11 mouse cellular contexts compared by ENCODE assay signal in the genomic region with DNA sequence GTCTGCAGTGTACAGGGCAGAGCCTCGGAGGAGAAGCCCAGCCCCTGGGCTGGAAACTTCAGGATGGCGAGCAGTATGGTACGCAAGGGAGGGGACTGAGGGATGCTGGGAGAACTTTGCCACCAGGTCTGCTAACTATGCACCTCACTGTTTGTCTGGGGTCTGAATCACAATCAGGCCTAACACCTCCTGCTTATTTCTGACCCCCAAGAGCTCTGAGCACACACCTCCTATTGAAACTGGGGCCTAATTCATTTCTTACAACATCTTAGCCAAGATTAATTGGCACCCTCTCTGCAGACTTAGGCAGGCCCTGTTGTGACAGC.
A peak's percentile ranks its signal among the peaks of the same experiment; 100 is the strongest.
DNase-seq lines count a peak whose midpoint lies in the region; ATAC-seq and TF ChIP-seq lines count a peak whose summit lies in the region.
"Had no signal": no experiment of that assay in that cellular context is flagged by ENCODE, and none has a peak within 500 bp of the region (broad histone marks: within the 10 kb centered on the region; RNA-seq: fewer than 3 reads in every experiment).

No protein-coding gene starts in this region.

- TF ChIP-seq RAD21 in MEL (IDR thresholded peaks at IDR 0.05; ENCODE audit: low read depth, low read length): no peak

- H3K4me3 ChIP-seq in hindbrain, embryonic 12.5 days: no peak overlapping the region
- H3K4me3 ChIP-seq in hindbrain, embryonic 14.5 days (replicated peaks; ENCODE audit: low read length): no peak overlapping the region
- H3K4me3 ChIP-seq in MEL (ENCODE audit: control insufficient read depth in 1 of 2, insufficient read depth in 1 of 2, low read depth in 2 of 2, low read length in 2 of 2): peak overlapping the region; percentile 19 to 27; a peak in 3 of 4 replicates
- 0 out of 2 replicates have a peak overlapping the region, but pooled peaks have one; percentile 4 for H3K4me3 ChIP-seq in liver, embryonic 15.5 days (replicated peaks)
- H3K4me3 ChIP-seq: lung, embryonic 15.5 days had no signal

- H3K79me2 ChIP-seq in MEL (ENCODE audit: control insufficient read depth, insufficient read depth, low read length, poor library complexity): no peaks in the 10 kb centered on the region

- ATAC-seq in hindbrain, embryonic 12.5 days (ENCODE audit: low FRiP score): no peak
- no peak for ATAC-seq in hindbrain, embryonic 14.5 days (ENCODE audit: low FRiP score)
- ATAC-seq in erythroid progenitor cell, adult 5-6 weeks (replicated peaks; ENCODE audit: low FRiP score, poor library complexity, severe bottlenecking): peak; percentile 13
- peak; percentile 16 for ATAC-seq in liver, embryonic 15.5 days (ENCODE audit: insufficient read depth)

- no peak overlapping the region for H3K9ac ChIP-seq in hindbrain, embryonic 12.5 days
- H3K9ac ChIP-seq in hindbrain, embryonic 14.5 days: no peak overlapping the region
- peak overlapping the region; percentile 52 for H3K9ac ChIP-seq in MEL (ENCODE audit: control insufficient read depth, low read depth, low read length, poor library complexity, severe bottlenecking)
- peak overlapping the region; percentile 76 for H3K9ac ChIP-seq in liver, embryonic 15.5 days
- H3K9ac ChIP-seq: lung, embryonic 15.5 days had no signal

- TF ChIP-seq CTCF in MEL (IDR thresholded peaks at IDR 0.05 in 2 of 3, conservative IDR thresholded peaks at IDR 0.05 in 1 of 3; ENCODE audit: control insufficient read depth in 1 of 3, insufficient read depth in 1 of 3, low read depth in 2 of 3, low read length in 3 of 3, poor library complexity in 1 of 3, severe bottlenecking in 1 of 3): no peak

- peak overlapping the region; percentile 48; the same call in 1 of the 2 replicates for H3K27ac ChIP-seq in hindbrain, embryonic 12.5 days
- no peak overlapping the region for H3K27ac ChIP-seq in hindbrain, embryonic 14.5 days
- H3K27ac ChIP-seq in MEL (ENCODE audit: control insufficient read depth, low read depth, low read length): peak overlapping the region; percentile 92
- peak overlapping the region; percentile 100 for H3K27ac ChIP-seq in liver, embryonic 15.5 days (replicated peaks)
- H3K27ac ChIP-seq: lung, embryonic 15.5 days had no signal

- DNase-seq in hindbrain, embryonic 14.5 days (ENCODE audit: low spot score): no peak
- DNase-seq in MEL (ENCODE audit: low read depth, low spot score): peak; percentile 89
- no peak for DNase-seq in thymus, adult 18-20 months
- no peak for DNase-seq in kidney, postnatal 10 days
- DNase-seq in layer of hippocampus, postnatal 10 days (ENCODE audit: low spot score in 2 of 2): no peak
- DNase-seq: heart, postnatal 4 days; midbrain, embryonic 14.5 days had no signal

- 86% methylated on average over 3 of the region's 3 CpGs for WGBS in hindbrain, embryonic 12.5 days
- WGBS in hindbrain, embryonic 14.5 days: 84% methylated on average over 3 of the region's 3 CpGs
- WGBS in liver, embryonic 15.5 days (ENCODE audit: insufficient replicate concordance): 36% methylated on average over 3 of the region's 3 CpGs

- H3K4me1 ChIP-seq in hindbrain, embryonic 12.5 days: peaks cover 51% of the 10 kb centered on the region
- H3K4me1 ChIP-seq in hindbrain, embryonic 14.5 days (replicated peaks; ENCODE audit: control insufficient read depth, insufficient read depth, low read length): peaks cover 32% of the 10 kb centered on the region
- H3K4me1 ChIP-seq in MEL (ENCODE audit: control insufficient read depth in 1 of 2, insufficient read depth in 2 of 2, low read length in 2 of 2): peaks cover 12 to 42% of the 10 kb centered on the region in 2 experiments
- H3K4me1 ChIP-seq in liver, embryonic 15.5 days (replicated peaks): peaks cover 99% of the 10 kb centered on the region

- H3K27me3 ChIP-seq in hindbrain, embryonic 12.5 days: no peaks in the 10 kb centered on the region
- H3K27me3 ChIP-seq in hindbrain, embryonic 14.5 days (ENCODE audit: control insufficient read depth, insufficient read depth, low read length): no peaks in the 10 kb centered on the region
- H3K27me3 ChIP-seq in MEL (ENCODE audit: control insufficient read depth in 1 of 2, insufficient read depth in 2 of 2, low read length in 2 of 2): no peaks in the 10 kb centered on the region
- no peaks in the 10 kb centered on the region for H3K27me3 ChIP-seq in liver, embryonic 15.5 days
- H3K27me3 ChIP-seq: lung, embryonic 15.5 days had no signal

- H3K9me3 ChIP-seq in hindbrain, embryonic 12.5 days (replicated peaks): no peaks in the 10 kb centered on the region
- no peaks in the 10 kb centered on the region for H3K9me3 ChIP-seq in hindbrain, embryonic 14.5 days (ENCODE audit: control insufficient read depth, low read length)
- H3K9me3 ChIP-seq in MEL (replicated peaks; ENCODE audit: insufficient read depth, low read length): no peaks in the 10 kb centered on the region
- H3K9me3 ChIP-seq in liver, embryonic 15.5 days (replicated peaks): no peaks in the 10 kb centered on the region
- H3K9me3 ChIP-seq: lung, embryonic 15.5 days had no signal

- TF ChIP-seq POLR2A in MEL (IDR thresholded peaks at IDR 0.05; ENCODE audit: control insufficient read depth in 1 of 2, insufficient read depth in 1 of 2, low read depth in 1 of 2, low read length in 2 of 2, poor library complexity in 1 of 2): peak in 1 of 2 experiments; percentile 32; a peak in 1 of 4 replicates

- 0 out of 2 replicates have a peak, but pooled peaks cover 3% of the 10 kb centered on the region for H3K36me3 ChIP-seq in hindbrain, embryonic 12.5 days
- H3K36me3 ChIP-seq in hindbrain, embryonic 14.5 days (replicated peaks; ENCODE audit: control insufficient read depth, insufficient read depth): no peaks in the 10 kb centered on the region
- H3K36me3 ChIP-seq in MEL (ENCODE audit: control insufficient read depth in 1 of 2, insufficient read depth in 2 of 2, low read length in 2 of 2): peaks cover 0 to 28% of the 10 kb centered on the region in 2 experiments; a peak in 2 of 4 replicates
- peaks cover 31% of the 10 kb centered on the region for H3K36me3 ChIP-seq in liver, embryonic 15.5 days (replicated peaks)
- H3K36me3 ChIP-seq: lung, embryonic 15.5 days had no signal

- peak in 1 of 2 experiments; percentile 52; a peak in 2 of 4 replicates for TF ChIP-seq EP300 in MEL (IDR thresholded peaks at IDR 0.05; ENCODE audit: low read depth in 1 of 2, low read length in 2 of 2)

- no peak overlapping the region for H3K4me2 ChIP-seq in hindbrain, embryonic 12.5 days (replicated peaks)
- no peak overlapping the region for H3K4me2 ChIP-seq in hindbrain, embryonic 14.5 days (replicated peaks)
- H3K4me2 ChIP-seq in liver, embryonic 15.5 days: peak overlapping the region; percentile 72
- H3K4me2 ChIP-seq: lung, embryonic 15.5 days had no signal

TF ChIP-seq in MEL, 35 proteins besides CTCF, POLR2A, EP300 and RAD21:
- TF ChIP-seq TCF12 (IDR thresholded peaks at IDR 0.05; ENCODE audit: low read depth, low read length): no peak; the same call in 1 of the 2 replicates
- peak; percentile 38; the same call in 1 of the 2 replicates for TF ChIP-seq GATA1 (IDR thresholded peaks at IDR 0.05; ENCODE audit: low read depth, low read length)
- no peak for TF ChIP-seq E2F4 (IDR thresholded peaks at IDR 0.05; ENCODE audit: borderline replicate concordance, low read depth, low read length)
- no peak for TF ChIP-seq MEF2A (IDR thresholded peaks at IDR 0.05; ENCODE audit: extremely low read depth, insufficient replicate concordance, low read depth, low read length, poor library complexity, severe bottlenecking)
- TF ChIP-seq BHLHE40 (IDR thresholded peaks at IDR 0.05; ENCODE audit: borderline replicate concordance, low read depth, low read length): no peak
- TF ChIP-seq USF2 (IDR thresholded peaks at IDR 0.05; ENCODE audit: borderline replicate concordance in 1 of 2, insufficient read depth in 1 of 2, low read depth in 1 of 2, low read length in 2 of 2): no peak
- peak; percentile 13; the same call in 1 of the 2 replicates for TF ChIP-seq HCFC1 (IDR thresholded peaks at IDR 0.05; ENCODE audit: low read depth, low read length)
- TF ChIP-seq UBTF (IDR thresholded peaks at IDR 0.05; ENCODE audit: borderline replicate concordance, insufficient read depth, low read depth, low read length): no peak
- TF ChIP-seq RCOR1 (IDR thresholded peaks at IDR 0.05; ENCODE audit: low read depth, low read length): peak; percentile 67; the same call in 1 of the 2 replicates
- TF ChIP-seq MAFK (IDR thresholded peaks at IDR 0.05; ENCODE audit: borderline replicate concordance, low read depth, low read length): no peak
- no peak for TF ChIP-seq CHD2 (IDR thresholded peaks at IDR 0.05; ENCODE audit: low read length)
- TF ChIP-seq NRF1 (IDR thresholded peaks at IDR 0.05; ENCODE audit: insufficient read depth, low read depth, low read length, poor library complexity, severe bottlenecking): no peak
- TF ChIP-seq USF1 (IDR thresholded peaks at IDR 0.05; ENCODE audit: low read depth, low read length): no peak
- 0 out of 2 replicates have a peak, but pooled peaks have one; percentile 30 for TF ChIP-seq MAZ (IDR thresholded peaks at IDR 0.05; ENCODE audit: low read depth, low read length)
- TF ChIP-seq ZMIZ1 (IDR thresholded peaks at IDR 0.05; ENCODE audit: low read depth, low read length): no peak
- peak; percentile 18; the same call in 1 of the 2 replicates for TF ChIP-seq MXI1 (IDR thresholded peaks at IDR 0.05; ENCODE audit: low read depth, low read length)
- no peak for TF ChIP-seq POLR2AphosphoS2 (IDR thresholded peaks at IDR 0.05; ENCODE audit: low read length)
- 0 out of 2 replicates have a peak, but pooled peaks have one; percentile 21 for TF ChIP-seq TBP (IDR thresholded peaks at IDR 0.05; ENCODE audit: low read depth, low read length)
- TF ChIP-seq ZKSCAN1 (IDR thresholded peaks at IDR 0.05; ENCODE audit: low read depth, low read length): no peak
- peak; percentile 26 for TF ChIP-seq NELFE (IDR thresholded peaks at IDR 0.05; ENCODE audit: low read depth, low read length)
- TF ChIP-seq ETS1 (IDR thresholded peaks at IDR 0.05; ENCODE audit: low read depth, low read length): peak; percentile 52
- TF ChIP-seq MAX (IDR thresholded peaks at IDR 0.05; ENCODE audit: low read length): no peak
- TF ChIP-seq CHD1 (IDR thresholded peaks at IDR 0.05; ENCODE audit: low read depth, low read length): no peak

Comparison
In these comparisons a context has a peak if more than half of its experiments do, and no peak if none do; other contexts are left out.
1. ATAC-seq: peak in erythroid progenitor cell, adult 5-6 weeks (single experiment) and liver, embryonic 15.5 days (single experiment); none in hindbrain, embryonic 12.5 days (single experiment) and hindbrain, embryonic 14.5 days (single experiment).
2. H3K4me3 ChIP-seq: peak in MEL (2 of 2) and liver, embryonic 15.5 days (single experiment); none in hindbrain, embryonic 12.5 days (single experiment) and hindbrain, embryonic 14.5 days (single experiment).
3. H3K9ac ChIP-seq: peak in MEL (single experiment) and liver, embryonic 15.5 days (single experiment); none in hindbrain, embryonic 12.5 days (single experiment) and hindbrain, embryonic 14.5 days (single experiment).